Mouse (Mus musculus) liver, postnatal 0 days (tissue): ENCODE results near the gene Nlgn2. TPM values are rescaled to one million over a fixed set of nuclear protein-coding genes. Genes with fewer than 3 reads are reported as not detected.
A peak's percentile ranks its signal among the peaks of the same experiment; 100 is the strongest.

ENCODE experiments used
- ATAC-seq: fragments of 200-750 bp; cut with Nextera tagmentation; 2 replicates; pipeline ENCODE4 v1.8.0; 2017; ENCODE audit warnings: mild to moderate bottlenecking, moderate library complexity
- DNase-seq: peaks from one replicate; pipeline ENCODE4 v3.0.0-alpha.2; 2016
- H3K27ac ChIP-seq: fragments of 300-500 bp; sonication (generic); 2 replicates; pipeline ENCODE4 v1.5.1; 2014; ENCODE audit warnings: antibody characterized with exemption, moderate library complexity, mild to moderate bottlenecking, low read depth
- H3K27me3 ChIP-seq: fragments of 300-500 bp; sonication (generic); 2 replicates; pipeline ENCODE4 v1.6.1; 2014; ENCODE audit warnings: low read length, control low read depth, mixed read lengths; ENCODE audit not compliant: insufficient read depth
- H3K36me3 ChIP-seq: fragments of 300-500 bp; sonication (generic); replicated peaks from 2 replicates; pipeline ENCODE4 v1.6.1; 2014; ENCODE audit warnings: mild to moderate bottlenecking, control low read depth, low read length, moderate library complexity, mixed read lengths; ENCODE audit not compliant: insufficient read depth
- H3K4me1 ChIP-seq: fragments of 300-500 bp; sonication (generic); 2 replicates; pipeline ENCODE4 v1.6.1; 2014; ENCODE audit warnings: antibody characterized with exemption, mild to moderate bottlenecking, control low read depth; ENCODE audit not compliant: insufficient read depth
- H3K4me2 ChIP-seq: fragments of 300-500 bp; sonication (generic); 2 replicates; pipeline ENCODE4 v1.6.1; 2014; ENCODE audit warnings: low read depth, mild to moderate bottlenecking, low read length, moderate library complexity, mixed read lengths
- H3K4me3 ChIP-seq: fragments of 300-500 bp; sonication (generic); 2 replicates; pipeline ENCODE4 v1.5.1; 2014; ENCODE audit warnings: low read depth, low read length
- H3K9ac ChIP-seq: fragments of 300-500 bp; sonication (generic); replicated peaks from 2 replicates; pipeline ENCODE4 v1.6.1; 2014; ENCODE audit warnings: mild to moderate bottlenecking, moderate library complexity
- H3K9me3 ChIP-seq: fragments of 300-500 bp; sonication (generic); 2 replicates; pipeline ENCODE4 v1.6.1; 2016; ENCODE audit warnings: mild to moderate bottlenecking, control low read depth, low read length, mixed read lengths
- CTCF ChIP-seq: sonication (generic); IDR thresholded peaks from 2 replicates; pipeline ENCODE4 v1.5.1; 2016; ENCODE audit warnings: antibody characterized with exemption, low read depth
- EP300 ChIP-seq: IDR thresholded peaks from 2 replicates; pipeline ENCODE4 v1.6.1; 2016; ENCODE audit warnings: antibody characterized with exemption, low read depth, mild to moderate bottlenecking
- WGBS: fragments of 180-500 bp; shearing (Covaris S2); extraction: QIAGEN DNeasy Blood & Tissue Kit; methylation state at CpG from one replicate; pipeline ENCODE4 v1.1.7; 2014; ENCODE audit not compliant: insufficient replicate concordance; 5-methylcytosine and 5-hydroxymethylcytosine counted together
- polyA plus RNA-seq: library from polyadenylated mRNA; unstranded; fragments of >200 nt; fragmentation: Nextera tagmentation; extraction: Ambion mirVana; gene quantifications from 2 replicates; pipeline ENCODE4 v1.2.1, GENCODE M21; 2015

Gene Nlgn2
- polyA plus RNA-seq, 1 experiment from 2014 or later: 0.60 TPM

- no peak for TF ChIP-seq EP300
- no peak for TF ChIP-seq CTCF
- Histone ChIP-seq H3K36me3 (peaks cover 33% of the 10 kb centered on the region), H3K4me1 (peaks cover 56% of the 10 kb centered on the region), H3K9me3 (no peaks in the 10 kb centered on the region), H3K4me3 (peak overlapping the region; percentile 89), H3K4me2 (peak overlapping the region; percentile 92), H3K27me3 (no peaks in the 10 kb centered on the region), H3K9ac (peak overlapping the region; percentile 92), H3K27ac (peak overlapping the region; percentile 97)
- DNase-seq (peak; percentile 66), ATAC-seq (peak; percentile 32)
- WGBS: 8% methylated on average over 37 of the region's 37 CpGs
Measured at GRCm38 (mm10) chr11:69846738-69847688, 9.4 kb upstream of the Nlgn2 start.

- Histone ChIP-seq H3K27me3 (no peaks in the 10 kb centered on the region), H3K36me3 (peaks cover 25% of the 10 kb centered on the region), H3K9me3 (no peaks in the 10 kb centered on the region), H3K4me1 (peaks cover 51% of the 10 kb centered on the region), H3K4me3 (peak within 1 kb of the TSS; percentile 89), H3K27ac (peak within 1 kb of the TSS; percentile 97), H3K4me2 (peak within 1 kb of the TSS; percentile 92), H3K9ac (peak within 1 kb of the TSS; percentile 92)
- peak; percentile 92 for ATAC-seq
- TF ChIP-seq EP300 (0 out of 2 replicates have a peak, but pooled peaks have one; percentile 45), CTCF (no peak)
- peak; percentile 95 for DNase-seq
- WGBS: under 1% methylated on average over 38 of the region's 38 CpGs
Measured at GRCm38 (mm10) chr11:69846198-69846680, 8.7 kb upstream of the Nlgn2 start, which contains the start of gene Plscr3. Gene Plscr3, plus strand, starts transcription at chr11:69846376.

DNA sequence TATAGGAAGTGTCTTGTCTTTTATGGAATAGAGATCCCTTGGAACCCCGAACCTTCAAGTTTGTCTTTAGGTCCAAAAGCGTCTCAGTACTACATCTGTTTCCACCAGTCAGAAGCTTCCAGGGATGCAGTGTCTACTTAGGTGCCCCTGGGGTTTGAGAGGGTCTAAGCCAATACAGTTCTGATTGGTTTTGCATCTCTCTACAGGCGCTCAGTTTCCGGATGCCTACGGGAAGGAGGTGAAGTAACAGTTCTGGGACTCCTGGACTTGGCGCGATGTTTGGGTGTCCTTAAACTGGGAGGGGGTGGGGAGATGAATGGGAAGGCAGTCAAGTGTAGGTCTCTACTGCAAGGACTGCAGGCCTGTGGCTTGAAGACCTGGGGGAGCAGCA, 1.1 kb upstream of the Nlgn2 start:
- peak overlapping the region; percentile 93 for H3K27ac ChIP-seq
- H3K4me3 ChIP-seq: peak overlapping the region; percentile 71
- ATAC-seq (0 out of 2 replicates have a peak, but pooled peaks have one; percentile 4), DNase-seq (no peak)
- peaks cover 34% of the 10 kb centered on the region for H3K27me3 ChIP-seq
- H3K4me2 ChIP-seq: peak overlapping the region; percentile 99
- 0 out of 2 replicates have a peak, but pooled peaks cover 2% of the 10 kb centered on the region for H3K36me3 ChIP-seq
- WGBS: under 1% methylated on average over 7 of the region's 7 CpGs
- H3K9ac ChIP-seq: peak overlapping the region; percentile 79
- H3K4me1 ChIP-seq: peaks cover 49% of the 10 kb centered on the region
- TF ChIP-seq EP300 (no peak), CTCF (no peak)
- H3K9me3 ChIP-seq: no peaks in the 10 kb centered on the region

DNA sequence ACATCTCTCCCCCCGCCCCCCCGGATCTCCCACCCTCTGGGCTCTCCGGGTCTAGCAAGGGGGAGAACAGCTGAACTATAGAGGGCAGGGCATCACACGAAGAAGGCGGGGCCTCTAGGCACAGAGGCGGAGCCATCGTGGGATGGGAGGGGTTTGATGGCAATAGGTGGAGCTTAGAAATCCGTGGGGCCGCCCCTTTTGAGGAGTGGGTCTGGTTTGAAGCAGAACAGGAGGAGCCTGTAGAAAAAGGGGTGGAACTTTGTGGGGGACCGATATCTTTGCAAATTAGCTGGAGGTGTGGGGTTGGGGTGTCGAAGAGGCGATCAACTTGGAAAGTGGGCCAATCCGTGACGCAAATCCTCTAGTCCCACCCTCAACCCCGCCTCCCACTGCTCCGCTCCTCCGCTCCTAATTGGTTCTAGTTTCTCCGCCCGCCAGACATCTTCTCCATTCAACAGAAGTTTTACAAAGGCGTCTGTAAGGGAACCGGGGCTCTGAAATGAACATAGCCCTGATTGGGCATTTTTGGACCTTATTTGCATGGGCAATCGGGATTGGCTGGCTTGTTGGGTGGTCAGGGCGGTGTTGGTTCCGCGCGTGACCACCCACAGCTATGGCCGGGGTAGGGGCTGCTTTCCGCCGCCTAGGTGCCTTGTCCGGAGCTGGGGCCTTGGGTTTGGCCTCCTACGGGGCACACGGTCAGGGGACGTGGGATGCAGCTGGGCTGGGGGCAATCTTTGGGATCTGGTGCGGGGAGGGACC, 549 bp upstream of the Nlgn2 start, which contains the start of gene Tmem256:
Gene Tmem256 (plus strand): TSS at position 563 of the 762 bp plus-strand sequence.
- peak; percentile 92 for ATAC-seq
- H3K4me3 ChIP-seq: peak within 1 kb of the TSS; percentile 71
- H3K9ac ChIP-seq: peak within 1 kb of the TSS; percentile 79
- under 1% methylated on average over 34 of the region's 34 CpGs for WGBS
- peak within 1 kb of the TSS; percentile 99 for H3K4me2 ChIP-seq
- TF ChIP-seq CTCF (no peak), EP300 (peak; percentile 74; the same call in 1 of the 2 replicates)
- H3K4me1 ChIP-seq: peaks cover 51% of the 10 kb centered on the region
- 0 out of 2 replicates have a peak, but pooled peaks cover 2% of the 10 kb centered on the region for H3K36me3 ChIP-seq
- peak within 1 kb of the TSS; percentile 93 for H3K27ac ChIP-seq
- peak; percentile 95 for DNase-seq
- peaks cover 39% of the 10 kb centered on the region for H3K27me3 ChIP-seq
- H3K9me3 ChIP-seq: no peaks in the 10 kb centered on the region

DNA sequence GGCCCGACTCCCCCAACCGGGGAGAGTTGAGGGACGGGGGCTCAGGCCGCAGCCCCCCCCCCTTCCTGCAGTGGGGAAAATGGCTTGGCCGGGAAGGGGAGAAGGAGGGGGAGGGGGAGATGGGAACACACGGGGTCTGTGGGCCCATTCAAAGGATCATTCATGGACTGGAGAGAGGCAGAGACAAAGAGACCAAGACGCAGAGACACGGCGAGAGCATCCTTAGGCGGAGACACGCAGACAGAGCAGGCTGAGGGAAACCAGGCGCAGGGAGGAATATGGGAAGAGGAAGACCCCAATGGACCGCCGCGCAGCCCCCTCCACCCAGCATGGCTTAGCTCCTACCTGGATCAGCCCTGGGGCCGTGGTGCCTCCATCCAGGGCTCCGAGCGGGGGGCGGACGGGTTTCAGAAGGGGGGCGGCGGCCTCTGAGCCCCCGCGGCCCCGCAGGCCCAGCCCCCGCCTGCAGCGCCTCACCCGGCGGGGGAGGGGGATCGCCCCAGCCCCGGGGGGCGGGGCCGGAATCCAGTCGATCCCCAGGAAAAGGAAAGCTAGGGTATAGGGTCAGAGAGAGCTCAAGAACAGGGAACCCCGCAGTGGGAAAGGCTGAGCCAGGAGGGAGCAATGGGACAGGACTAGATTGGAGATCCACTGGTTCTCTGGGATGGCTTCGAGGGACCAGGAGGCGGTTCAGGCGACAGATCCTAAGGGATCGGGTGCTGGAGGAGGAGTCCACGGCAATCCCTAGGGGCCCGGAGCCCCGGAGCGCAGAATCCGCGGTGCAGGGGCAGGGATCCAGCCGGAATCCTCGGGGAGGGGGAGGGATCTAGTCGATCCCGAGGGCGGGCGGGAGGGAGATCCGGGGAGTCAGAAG, 644 bp downstream of the Nlgn2 start:
- peak overlapping the region; percentile 66 for H3K9ac ChIP-seq
- H3K27ac ChIP-seq: 0 out of 2 replicates have a peak overlapping the region, but pooled peaks have one; percentile 12
- no peak for ATAC-seq
- WGBS: 3% methylated on average over 38 of the region's 52 CpGs
- DNase-seq: no peak
- no peaks in the 10 kb centered on the region for H3K9me3 ChIP-seq
- H3K4me1 ChIP-seq: peaks cover 46% of the 10 kb centered on the region
- H3K27me3 ChIP-seq: peaks cover 39% of the 10 kb centered on the region
- H3K4me2 ChIP-seq: peak overlapping the region; percentile 99
- TF ChIP-seq EP300: no peak
- H3K4me3 ChIP-seq: peak overlapping the region; percentile 71
- 0 out of 2 replicates have a peak, but pooled peaks cover 4% of the 10 kb centered on the region for H3K36me3 ChIP-seq
